Mouse (Mus musculus): ENCODE results near the gene Cfl2.
"Not testable (repeated sequence)": the region's sequence is repeated elsewhere in the genome, so short reads cannot be mapped to it uniquely, and the experiment has no call there.

Cfl2 gene

DNA sequence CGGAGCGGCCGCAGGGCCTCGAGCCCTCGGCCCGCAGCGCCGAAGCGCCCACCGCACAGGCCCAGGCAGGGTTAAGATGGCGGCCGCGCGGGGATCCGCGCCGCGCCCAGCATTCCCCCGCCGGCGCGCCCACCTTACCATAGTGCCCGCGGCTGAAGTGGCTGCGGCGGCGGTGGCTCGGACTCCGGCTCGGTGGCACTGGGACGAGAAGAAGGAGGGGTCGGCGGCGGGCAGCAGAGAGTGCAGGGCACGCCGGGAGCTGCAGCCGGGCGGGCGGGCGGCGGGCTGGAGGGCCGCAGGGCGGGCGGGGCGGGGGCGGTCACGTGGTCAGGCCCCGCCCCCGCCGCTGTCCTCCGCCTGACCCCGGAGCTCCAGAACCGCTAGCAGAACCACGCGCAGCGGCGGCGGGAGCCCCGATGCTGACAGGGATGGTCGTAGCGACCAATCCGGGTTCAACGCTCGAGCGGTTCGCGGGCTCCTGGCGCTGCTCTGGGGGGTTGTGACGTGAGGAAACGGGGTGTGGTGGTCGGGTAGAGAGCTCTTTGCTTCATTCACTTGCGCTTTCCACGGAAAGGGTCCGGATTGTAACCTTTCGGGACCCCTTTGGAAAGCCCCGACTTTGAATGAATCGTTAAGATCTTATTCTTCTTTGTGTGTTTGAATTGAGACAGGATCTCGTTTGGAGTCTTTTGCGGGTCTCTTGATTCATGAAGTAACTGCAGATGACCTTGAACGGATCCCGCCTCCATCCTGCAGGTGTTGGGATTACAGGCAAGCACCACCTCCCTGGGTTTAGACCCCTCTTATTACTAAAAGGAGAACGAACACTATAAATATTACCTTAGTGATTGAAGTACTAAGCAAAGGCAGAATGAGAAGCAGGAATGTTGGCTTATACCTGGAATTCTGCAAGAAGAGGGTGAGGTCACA, at the start of gene Cfl2:
TSS of gene Cfl2 (minus strand) at position 272 of the 930 bp plus-strand sequence.
- peak; percentile 80 for DNase-seq (ENCODE audit: low read depth)

DNA sequence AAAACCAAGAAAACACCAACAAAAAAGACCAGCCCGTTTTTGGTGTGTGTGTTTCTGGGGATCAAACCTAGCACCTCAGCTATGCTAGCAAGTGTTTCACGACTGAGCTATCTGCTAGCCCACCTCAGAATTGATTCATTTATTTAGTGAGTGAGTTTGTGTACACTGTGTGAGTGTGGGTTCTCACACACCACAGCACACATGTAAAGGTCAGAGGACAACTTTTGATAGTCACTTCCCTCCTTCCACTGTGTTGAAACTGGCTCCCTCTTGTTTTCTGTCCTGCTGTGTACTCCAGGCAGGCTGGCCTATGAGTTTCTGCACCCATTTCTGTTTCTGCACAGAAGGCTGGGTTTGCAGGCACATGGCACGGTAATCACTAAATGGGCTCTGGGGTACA, 47.7 kb upstream of the Cfl2 start:
- DNase-seq (ENCODE audit: low read depth): no peak

GRCm38 (mm10) chr12:54892559-54892958, 29.9 kb upstream of the Cfl2 start:
- DNase-seq (ENCODE audit: low read depth): not testable (repeated sequence)

- DNase-seq (ENCODE audit: low read depth): peak; percentile 25
These were observed 27.7 kb upstream of the Cfl2 start for GRCm38 (mm10) chr12:54890426-54890825.

GRCm38 (mm10) chr12:54887580-54888127, 25.0 kb upstream of the Cfl2 start:
- no peak for DNase-seq (ENCODE audit: low read depth)

DNA sequence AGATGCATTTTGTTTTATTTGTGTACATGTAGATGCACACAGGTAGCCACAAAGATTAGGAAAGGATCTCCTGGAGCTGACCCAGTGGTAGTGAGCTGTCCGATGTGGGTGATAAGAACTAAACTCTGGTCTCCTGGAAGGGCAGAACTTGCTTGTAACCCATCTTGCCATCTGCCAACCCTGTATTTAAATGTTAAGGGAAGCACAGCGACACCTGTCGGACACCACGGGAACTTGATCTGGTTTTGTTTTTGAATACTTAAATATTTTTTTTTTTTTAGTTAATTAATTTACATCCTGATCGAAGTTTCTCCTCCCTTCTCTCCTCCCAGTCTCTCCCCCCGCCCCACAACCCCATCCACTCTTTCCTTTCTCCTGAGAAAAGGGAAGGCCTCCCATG, 17.0 kb upstream of the Cfl2 start:
- DNase-seq (ENCODE audit: low read depth): peak; percentile 75

- DNase-seq (ENCODE audit: low read depth): no peak
These were observed 16.5 kb upstream of the Cfl2 start for GRCm38 (mm10) chr12:54879211-54879610.

GRCm38 (mm10) chr12:54877875-54878274, 15.2 kb upstream of the Cfl2 start:
- no peak for DNase-seq (ENCODE audit: low read depth)

DNA sequence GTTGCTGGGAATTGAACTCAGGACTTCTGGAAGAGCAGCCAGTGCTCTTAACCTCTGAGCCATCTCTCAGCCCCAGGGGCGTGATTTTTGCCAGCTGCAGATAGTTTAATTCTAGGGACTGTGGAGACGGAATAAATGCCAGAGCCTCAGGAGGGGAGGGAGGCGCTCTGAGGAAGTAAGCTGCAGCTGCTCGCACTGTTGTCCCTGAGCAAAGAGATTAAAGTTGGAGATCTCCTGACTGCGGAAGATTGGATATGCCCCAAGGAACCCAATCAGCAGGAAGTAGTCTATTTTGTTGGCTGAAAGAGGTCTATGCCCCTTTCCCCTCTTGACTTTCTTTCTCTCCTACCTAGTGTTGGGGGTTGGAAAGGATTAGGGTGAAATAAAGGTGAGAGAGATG, 14.2 kb upstream of the Cfl2 start:
- peak; percentile 19 for DNase-seq (ENCODE audit: low read depth)

GRCm38 (mm10) chr12:54874711-54875110, 12.0 kb upstream of the Cfl2 start:
- DNase-seq (ENCODE audit: low read depth): peak; percentile 19

GRCm38 (mm10) chr12:54861991-54862605, 579 bp downstream of the Cfl2 start:
- peak; percentile 75 for DNase-seq (ENCODE audit: low read depth)

- DNase-seq (ENCODE audit: low read depth): no peak
These were observed 3.1 kb downstream of the Cfl2 start for GRCm38 (mm10) chr12:54859531-54859930.

DNA sequence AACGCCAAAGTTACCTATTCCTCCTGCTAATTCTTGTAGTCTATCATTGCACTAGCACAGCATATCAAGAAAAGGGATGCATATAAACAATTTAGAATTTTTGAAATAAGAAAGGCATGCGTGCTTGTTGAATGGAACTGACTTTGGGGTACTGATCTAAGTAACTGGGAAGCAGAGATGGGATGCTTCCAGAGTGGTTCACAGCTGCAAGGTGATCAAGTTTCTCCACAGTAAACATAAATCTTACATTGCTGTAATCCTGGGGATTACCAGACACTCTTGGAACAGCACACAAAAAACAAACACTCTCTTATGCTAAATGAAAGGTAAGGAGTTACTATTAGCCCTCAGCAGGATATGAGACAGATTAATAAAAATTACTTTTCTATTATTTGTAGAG, 12.1 kb downstream of the Cfl2 start:
- no peak for DNase-seq (ENCODE audit: low read depth)

GRCm38 (mm10) chr12:54844415-54844814, 18.3 kb downstream of the Cfl2 start:
- DNase-seq (ENCODE audit: low read depth): no peak

- no peak for DNase-seq (ENCODE audit: low read depth)
These were observed 21.1 kb downstream of the Cfl2 start for GRCm38 (mm10) chr12:54841576-54841975.

GRCm38 (mm10) chr12:54839815-54840214, 22.9 kb downstream of the Cfl2 start:
- DNase-seq (ENCODE audit: low read depth): peak; percentile 55

GRCm38 (mm10) chr12:54838931-54839330, 23.7 kb downstream of the Cfl2 start:
- no peak for DNase-seq (ENCODE audit: low read depth)

- DNase-seq (ENCODE audit: low read depth): no peak
These were observed 26.8 kb downstream of the Cfl2 start for GRCm38 (mm10) chr12:54835608-54836570.

DNA sequence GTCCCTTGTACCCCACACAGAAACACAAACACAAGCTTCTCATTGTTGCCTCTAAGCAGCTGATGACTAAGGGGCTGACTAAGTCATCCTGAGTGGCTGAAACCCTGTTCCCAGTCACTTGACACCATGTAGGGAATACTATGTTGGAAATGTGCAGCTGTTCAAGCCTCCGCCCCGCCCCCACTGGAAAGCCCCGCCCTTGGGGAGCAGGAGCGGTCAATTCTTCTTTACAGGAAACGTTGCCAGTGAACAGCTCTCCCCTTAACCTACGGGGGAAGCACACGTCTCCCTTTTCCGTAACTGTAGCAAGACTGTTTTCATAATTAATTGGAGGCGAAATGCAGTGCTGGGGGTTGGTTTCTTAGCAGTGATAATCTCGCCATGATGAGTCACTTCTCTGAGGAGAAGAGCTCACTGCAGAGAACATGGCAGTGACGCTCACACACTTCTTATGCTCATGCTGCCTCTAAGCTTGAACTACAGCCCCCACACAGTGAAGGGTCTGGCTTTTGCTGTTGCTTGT, 27.7 kb downstream of the Cfl2 start:
- peak; percentile 85 for DNase-seq (ENCODE audit: low read depth)

- no peak for DNase-seq (ENCODE audit: low read depth)
These were observed 28.7 kb downstream of the Cfl2 start for GRCm38 (mm10) chr12:54833856-54834399.

GRCm38 (mm10) chr12:54831927-54832326, 30.8 kb downstream of the Cfl2 start:
- DNase-seq (ENCODE audit: low read depth): not testable (repeated sequence)
